Mouse (Mus musculus): ENCODE measurements around the gene Olfr1333. TPM values are rescaled to one million over a fixed set of nuclear protein-coding genes. Genes with fewer than 3 reads are reported as not detected.
"Not testable (repeated sequence)": the region's sequence is repeated elsewhere in the genome, so short reads cannot be mapped to it uniquely, and the experiment has no call there.

The Olfr1333 gene
- polyA plus RNA-seq, 1 experiment, result not detected

DNA sequence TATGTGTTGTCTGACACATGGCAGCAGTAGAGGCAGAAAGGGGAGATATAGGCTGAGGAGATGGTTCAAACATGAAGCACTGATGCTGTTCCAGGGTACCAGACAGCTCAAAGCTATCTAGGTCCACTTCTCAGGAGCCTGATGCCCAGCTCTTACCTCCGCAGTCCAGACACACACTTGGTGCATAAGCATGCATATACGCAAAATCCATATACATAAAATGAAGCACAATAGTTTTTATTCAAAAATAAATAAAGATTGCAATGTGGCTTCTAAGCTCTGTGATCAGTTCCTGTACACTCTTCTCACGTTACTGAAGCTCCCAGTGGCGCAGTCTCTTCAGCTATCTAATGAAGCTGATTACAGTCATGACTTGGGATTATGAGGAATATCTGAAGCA is 26.2 kb downstream of the Olfr1333 start, which contains the start of gene Olfr1335:
Olfr1335 (minus strand) TSS at position 101 of the 400 bp plus-strand sequence.
- no peaks in the 10 kb centered on the region for H3K36me3 ChIP-seq (ENCODE audit: control insufficient read depth, insufficient read depth, low read length, poor library complexity, severe bottlenecking)
- no peaks in the 10 kb centered on the region for H3K27me3 ChIP-seq (ENCODE audit: control insufficient read depth, insufficient read depth, low read length, poor library complexity, severe bottlenecking)
- no peaks in the 10 kb centered on the region for H3K4me1 ChIP-seq (ENCODE audit: control insufficient read depth, insufficient read depth, low read length)
- TF ChIP-seq CTCF (IDR thresholded peaks at IDR 0.05; ENCODE audit: low read depth, low read length) (no peak), POLR2A (IDR thresholded peaks at IDR 0.05; ENCODE audit: insufficient read depth, low read length) (no peak), EP300 (IDR thresholded peaks at IDR 0.05; ENCODE audit: insufficient read depth, low read depth, low read length) (no peak)
- H3K4me3 ChIP-seq (ENCODE audit: low read depth, low read length), result no peak within 1 kb of the TSS
- no peak within 1 kb of the TSS for H3K9ac ChIP-seq (ENCODE audit: low read depth, poor library complexity, severe bottlenecking)
- H3K9me3 ChIP-seq (replicated peaks; ENCODE audit: control insufficient read depth, insufficient read depth, low read length, poor library complexity, severe bottlenecking), result no peaks in the 10 kb centered on the region
- no peak within 1 kb of the TSS for H3K27ac ChIP-seq (ENCODE audit: insufficient read depth, low read length)

DNA sequence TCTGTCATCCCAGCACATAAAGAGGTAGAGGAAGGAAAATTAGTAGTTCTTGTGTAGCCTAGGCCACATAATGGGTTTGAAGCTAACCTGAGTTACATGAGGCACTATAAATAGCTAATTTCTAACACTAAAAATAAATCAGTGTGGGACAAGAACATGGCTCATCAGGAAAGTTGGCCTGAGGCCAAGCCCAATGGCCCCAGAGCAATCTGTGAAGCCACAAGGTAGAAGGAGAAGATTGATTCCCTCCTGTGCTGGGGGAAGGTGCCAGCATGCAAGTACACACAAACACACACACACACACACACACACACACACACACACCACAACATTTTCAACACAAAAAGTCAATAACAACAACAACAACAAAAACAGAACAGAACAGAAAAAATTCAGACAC is 43.3 kb downstream of the Olfr1333 start:
- H3K9me3 ChIP-seq (replicated peaks; ENCODE audit: control insufficient read depth, insufficient read depth, low read length, poor library complexity, severe bottlenecking); H3K27me3 ChIP-seq (ENCODE audit: control insufficient read depth, insufficient read depth, low read length, poor library complexity, severe bottlenecking); H3K4me3 ChIP-seq (ENCODE audit: low read depth, low read length); H3K27ac ChIP-seq (ENCODE audit: insufficient read depth, low read length); H3K4me1 ChIP-seq (ENCODE audit: control insufficient read depth, insufficient read depth, low read length); H3K36me3 ChIP-seq (ENCODE audit: control insufficient read depth, insufficient read depth, low read length, poor library complexity, severe bottlenecking); H3K9ac ChIP-seq (ENCODE audit: low read depth, poor library complexity, severe bottlenecking): not testable (repeated sequence)

DNA sequence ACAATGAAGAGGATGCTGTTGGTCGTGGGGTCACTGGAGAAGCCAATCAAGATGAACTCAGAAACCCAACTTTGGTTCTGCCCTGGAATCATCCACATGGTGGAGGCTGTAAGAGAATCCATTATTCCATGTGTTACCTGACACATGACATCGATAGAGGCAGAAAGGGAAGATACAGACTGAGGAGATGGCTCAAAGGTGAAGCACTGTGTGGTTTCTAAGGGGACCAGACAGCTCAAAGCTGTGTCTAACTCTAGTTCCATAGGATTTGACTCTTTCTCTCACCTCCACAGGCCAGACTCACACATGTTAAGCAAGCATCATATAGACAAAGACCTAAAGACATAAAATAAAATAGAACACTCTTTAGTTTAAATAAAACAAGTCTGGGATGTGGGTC is 53.6 kb downstream of the Olfr1333 start, which contains the start of gene Olfr1337:
Olfr1337 (minus strand) TSS at position 101 of the 400 bp plus-strand sequence.
- no peak for TF ChIP-seq POLR2A (IDR thresholded peaks at IDR 0.05; ENCODE audit: insufficient read depth, low read length)
- TF ChIP-seq CTCF (IDR thresholded peaks at IDR 0.05; ENCODE audit: low read depth, low read length), result no peak
- no peak for TF ChIP-seq EP300 (IDR thresholded peaks at IDR 0.05; ENCODE audit: insufficient read depth, low read depth, low read length)

More for the DNA sequence above, 53.6 kb downstream of the Olfr1333 start, which contains the start of gene Olfr1337:
- H3K27ac ChIP-seq (ENCODE audit: insufficient read depth, low read length), result no peak within 1 kb of the TSS
- H3K36me3 ChIP-seq (ENCODE audit: control insufficient read depth, insufficient read depth, low read length, poor library complexity, severe bottlenecking), result no peaks in the 10 kb centered on the region
- no peaks in the 10 kb centered on the region for H3K9me3 ChIP-seq (replicated peaks; ENCODE audit: control insufficient read depth, insufficient read depth, low read length, poor library complexity, severe bottlenecking)
- no peaks in the 10 kb centered on the region for H3K27me3 ChIP-seq (ENCODE audit: control insufficient read depth, insufficient read depth, low read length, poor library complexity, severe bottlenecking)
- H3K4me3 ChIP-seq (ENCODE audit: low read depth, low read length), result no peak within 1 kb of the TSS
- no peaks in the 10 kb centered on the region for H3K4me1 ChIP-seq (ENCODE audit: control insufficient read depth, insufficient read depth, low read length)
- H3K9ac ChIP-seq (ENCODE audit: low read depth, poor library complexity, severe bottlenecking), result no peak within 1 kb of the TSS

Other genes starting within 250 kb of the Olfr1333 start
- not detected in 2 replicates for gene Cfap57, start 215.5 kb downstream of the Olfr1333 start, polyA plus RNA-seq (2011; ENCODE audit: insufficient read depth, insufficient read length, low read depth, missing spikeins)
- gene Ebna1bp2, start 215.5 kb downstream of the Olfr1333 start, polyA plus RNA-seq (2011; ENCODE audit: insufficient read depth, insufficient read length, low read depth, missing spikeins), result 126 and 137 TPM in 2 replicates
- gene Olfr62, start 177.3 kb downstream of the Olfr1333 start, polyA plus RNA-seq (2011; ENCODE audit: insufficient read depth, insufficient read length, low read depth, missing spikeins), result not detected in 2 replicates
- gene Olfr1342, start 143.5 kb downstream of the Olfr1333 start, polyA plus RNA-seq (2011; ENCODE audit: insufficient read depth, insufficient read length, low read depth, missing spikeins), result 0.27 and 0.40 TPM in 2 replicates
- gene Olfr1341, start 132.8 kb downstream of the Olfr1333 start, polyA plus RNA-seq (2011; ENCODE audit: insufficient read depth, insufficient read length, low read depth, missing spikeins), result not detected in 2 replicates
- gene Olfr1340, start 116.1 kb downstream of the Olfr1333 start, polyA plus RNA-seq (2011; ENCODE audit: insufficient read depth, insufficient read length, low read depth, missing spikeins), result not detected in 2 replicates
- not detected in 2 replicates for gene Olfr1339, start 104.1 kb downstream of the Olfr1333 start, polyA plus RNA-seq (2011; ENCODE audit: insufficient read depth, insufficient read length, low read depth, missing spikeins)
- gene Olfr1338, start 77.5 kb downstream of the Olfr1333 start, polyA plus RNA-seq (2011; ENCODE audit: insufficient read depth, insufficient read length, low read depth, missing spikeins), result not detected in 2 replicates
- not detected in 2 replicates for gene Olfr1337, start 53.7 kb downstream of the Olfr1333 start, polyA plus RNA-seq (2011; ENCODE audit: insufficient read depth, insufficient read length, low read depth, missing spikeins)
- gene Olfr1335, start 26.3 kb downstream of the Olfr1333 start, polyA plus RNA-seq (2011; ENCODE audit: insufficient read depth, insufficient read length, low read depth, missing spikeins), result not detected in 2 replicates
- not detected in 2 replicates for gene Olfr1331, start 28.4 kb upstream of the Olfr1333 start, polyA plus RNA-seq (2011; ENCODE audit: insufficient read depth, insufficient read length, low read depth, missing spikeins)
- 0.24 TPM in 1 of 2 replicates, not detected in the other for gene Olfr1330, start 52.3 kb upstream of the Olfr1333 start, polyA plus RNA-seq (2011; ENCODE audit: insufficient read depth, insufficient read length, low read depth, missing spikeins)
- gene Olfr1329, start 81.2 kb upstream of the Olfr1333 start, polyA plus RNA-seq (2011; ENCODE audit: insufficient read depth, insufficient read length, low read depth, missing spikeins), result not detected in 2 replicates
- gene Olfr1328, start 102.3 kb upstream of the Olfr1333 start, polyA plus RNA-seq (2011; ENCODE audit: insufficient read depth, insufficient read length, low read depth, missing spikeins), result not detected in 2 replicates
- gene Lao1, start 125.3 kb upstream of the Olfr1333 start, polyA plus RNA-seq (2011; ENCODE audit: insufficient read depth, insufficient read length, low read depth, missing spikeins), result not detected in 2 replicates

Data from ES-Bruce4 (cell line).